Mouse (Mus musculus) liver (tissue): ENCODE data around the gene Actn4.
"Not testable (repeated sequence)": the region's sequence is repeated elsewhere in the genome, so short reads cannot be mapped to it uniquely, and the experiment has no call there.

ENCODE experiments used
- DNase-seq: peaks from one replicate; pipeline ENCODE4 v3.0.0-alpha.2; 2020; ENCODE audit warnings: mixed read lengths

The Actn4 gene

DNA sequence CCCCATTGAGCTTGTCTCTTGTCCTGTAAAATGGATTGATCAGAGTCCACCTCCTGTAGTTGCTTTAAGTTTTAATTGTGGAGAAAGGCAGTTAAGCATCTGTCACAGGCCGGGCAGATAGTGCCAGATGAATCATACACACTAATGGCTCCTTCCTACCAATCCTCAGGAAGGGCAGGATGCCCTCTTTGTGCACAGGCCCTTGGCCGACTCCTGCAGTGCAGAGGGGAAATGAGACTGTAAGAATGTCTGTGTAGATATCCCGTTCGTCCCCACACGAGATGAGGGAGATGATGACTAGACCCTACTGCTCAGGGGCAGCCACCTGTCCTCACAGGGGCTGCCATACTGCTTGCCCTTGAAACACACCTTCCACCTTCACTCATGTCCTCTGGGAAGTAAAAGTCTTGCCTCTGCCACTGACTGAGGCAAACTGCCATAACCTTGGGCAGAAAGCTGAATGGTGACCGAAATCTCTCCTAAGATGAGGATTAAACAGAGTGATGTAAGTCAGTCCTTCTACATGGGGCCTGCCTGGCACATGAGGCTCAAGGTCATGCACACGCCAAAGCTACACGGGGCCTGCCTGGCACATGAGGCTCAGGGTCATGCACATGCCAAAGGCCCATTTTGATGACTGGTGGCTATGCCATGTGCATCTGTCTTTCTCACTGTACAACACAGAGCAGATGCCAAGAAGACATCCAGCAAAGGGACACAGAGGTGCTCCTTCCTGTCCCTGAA is 40.2 kb downstream of the Actn4 start:
- no peak for DNase-seq

DNA sequence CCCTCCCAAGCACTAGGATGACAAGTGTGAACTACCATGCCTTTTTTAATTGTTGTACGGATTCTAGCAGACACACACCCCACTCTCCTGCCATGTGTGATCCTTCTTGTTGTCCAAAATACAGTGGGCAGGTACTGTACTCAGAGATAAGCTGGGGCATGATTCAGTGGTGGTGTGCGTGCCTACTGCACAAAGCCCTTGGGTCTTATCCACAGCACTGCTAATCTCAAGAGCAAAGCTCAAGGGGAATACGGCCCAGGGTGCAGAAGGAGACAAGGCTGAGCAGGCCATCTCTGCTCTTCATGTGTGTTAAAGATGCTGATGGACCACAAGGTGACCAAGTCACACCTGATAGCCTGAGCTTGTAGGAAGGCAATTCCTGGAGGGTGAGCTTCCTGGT is 41.0 kb downstream of the Actn4 start:
- no peak for DNase-seq

DNA sequence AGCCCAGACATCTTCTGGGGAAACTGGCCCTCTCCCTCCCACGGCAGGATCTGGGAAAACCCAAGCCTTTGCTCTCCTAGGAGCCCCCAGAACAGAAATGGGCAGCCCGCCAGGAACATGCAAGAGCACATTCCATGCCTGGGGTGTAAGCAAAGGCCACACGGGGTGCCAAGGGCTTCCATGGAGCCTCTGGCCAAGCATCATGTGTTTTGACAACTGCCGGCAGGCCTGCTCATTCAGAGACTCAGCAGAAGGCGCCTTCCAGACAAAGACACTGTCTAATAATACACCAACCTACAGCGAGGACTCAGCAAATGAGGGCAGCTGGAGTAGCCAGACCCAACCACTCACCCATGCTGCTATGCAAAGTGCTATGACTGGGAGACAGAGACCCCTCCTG is 42.3 kb downstream of the Actn4 start:
- DNase-seq, result peak; percentile 66

DNA sequence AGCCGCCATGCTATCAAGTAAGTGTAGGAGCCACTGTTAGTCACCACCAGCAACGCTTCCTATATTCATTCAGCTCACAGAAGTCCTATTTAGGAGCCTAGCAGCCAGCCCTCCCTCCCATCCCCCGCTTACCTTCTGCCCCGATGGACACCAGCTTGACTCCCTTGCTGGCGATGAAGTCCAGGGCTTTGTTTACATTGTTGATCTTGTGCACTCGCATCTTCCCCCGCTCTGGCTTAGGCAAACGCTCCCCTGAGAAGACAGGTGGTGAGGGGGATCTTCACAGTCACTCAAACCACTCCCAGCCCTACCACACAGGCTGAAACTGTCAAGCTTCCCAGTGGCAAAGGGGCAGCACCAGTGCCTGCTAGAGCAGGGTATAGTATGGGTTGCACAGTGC is 43.6 kb downstream of the Actn4 start:
- DNase-seq, result no peak

DNA sequence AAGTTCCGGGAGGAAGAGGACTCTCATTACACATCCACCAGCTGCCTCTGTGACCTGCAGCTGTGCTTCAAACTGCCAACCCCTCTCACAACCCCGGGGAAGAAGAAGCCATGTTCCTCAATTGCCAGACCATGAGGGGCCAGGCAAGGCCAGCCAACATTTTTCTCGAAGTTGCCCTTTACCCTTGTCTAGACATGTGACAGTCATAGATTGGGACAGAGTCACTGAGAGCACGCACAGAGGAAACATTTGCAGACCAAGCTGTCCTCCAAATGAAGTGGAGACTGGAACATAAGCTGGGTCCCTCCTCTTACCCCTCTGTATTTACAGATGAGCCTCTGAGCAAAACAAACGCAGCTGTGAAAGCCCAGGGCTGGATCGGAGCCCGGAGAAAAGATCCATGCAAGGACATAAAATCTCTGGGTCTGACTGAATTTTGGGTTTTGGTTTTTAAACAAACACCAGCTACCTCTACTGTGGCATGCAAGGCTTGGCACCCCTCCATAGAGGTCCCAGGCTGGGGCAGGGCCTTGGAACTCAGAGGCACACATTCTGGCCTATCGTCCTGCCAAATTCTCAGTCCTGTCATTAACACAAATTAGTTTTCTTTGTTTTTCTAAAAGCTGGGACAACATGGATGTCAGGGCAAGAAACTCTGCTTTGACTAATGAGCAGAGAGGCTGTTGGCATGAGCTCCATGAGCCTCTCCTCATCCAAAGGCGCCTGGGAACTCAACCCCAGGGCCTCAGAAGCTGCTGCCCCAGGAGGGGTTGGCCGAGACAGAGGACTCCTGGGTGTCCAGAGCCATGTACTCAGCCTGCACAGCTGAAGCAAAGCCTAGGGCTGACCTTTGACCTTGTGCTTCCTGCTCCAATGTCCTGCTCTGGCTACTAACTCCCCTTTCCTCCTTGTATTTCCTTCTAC is 44.4 kb downstream of the Actn4 start:
- DNase-seq, result no peak

DNA sequence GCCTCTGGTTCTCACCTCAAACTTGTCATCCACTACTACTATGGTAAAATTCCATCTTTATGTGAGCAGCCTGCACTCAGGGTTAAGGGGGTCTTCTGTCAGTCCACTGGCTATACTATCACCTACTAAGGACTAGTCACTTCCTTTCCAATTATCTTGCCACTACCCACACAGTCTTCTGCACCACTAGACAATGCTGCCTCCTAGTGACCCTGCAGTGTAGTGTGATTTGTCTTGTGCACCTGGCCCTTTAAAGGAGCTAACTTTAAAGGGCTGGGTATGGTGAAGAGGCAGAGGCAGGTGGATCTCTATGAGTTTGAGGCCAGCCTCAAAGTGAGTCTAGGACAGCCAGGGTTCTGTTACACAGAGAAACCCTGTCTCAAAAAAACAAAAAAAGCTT is 45.6 kb downstream of the Actn4 start:
- DNase-seq, result no peak

DNA sequence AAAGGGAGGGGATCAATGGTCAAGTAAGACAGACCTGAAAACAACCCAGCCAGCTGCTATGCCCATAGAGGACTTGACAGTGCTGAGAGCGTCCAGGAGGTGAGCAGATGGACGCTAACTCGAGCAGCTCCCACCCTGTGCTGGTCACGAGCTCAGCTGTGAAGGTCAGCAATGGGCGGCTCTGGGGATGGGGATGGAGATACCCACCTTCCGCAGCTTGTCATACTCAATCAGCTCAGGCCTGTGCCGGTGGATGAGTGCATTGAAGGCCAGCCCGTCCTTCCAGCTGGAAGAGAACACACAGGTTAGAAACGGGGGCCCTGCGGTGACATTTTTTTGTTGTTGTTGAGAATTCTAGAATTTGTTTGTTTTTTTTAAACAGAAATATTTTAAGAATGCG is 49.0 kb downstream of the Actn4 start:
- no peak for DNase-seq

DNA sequence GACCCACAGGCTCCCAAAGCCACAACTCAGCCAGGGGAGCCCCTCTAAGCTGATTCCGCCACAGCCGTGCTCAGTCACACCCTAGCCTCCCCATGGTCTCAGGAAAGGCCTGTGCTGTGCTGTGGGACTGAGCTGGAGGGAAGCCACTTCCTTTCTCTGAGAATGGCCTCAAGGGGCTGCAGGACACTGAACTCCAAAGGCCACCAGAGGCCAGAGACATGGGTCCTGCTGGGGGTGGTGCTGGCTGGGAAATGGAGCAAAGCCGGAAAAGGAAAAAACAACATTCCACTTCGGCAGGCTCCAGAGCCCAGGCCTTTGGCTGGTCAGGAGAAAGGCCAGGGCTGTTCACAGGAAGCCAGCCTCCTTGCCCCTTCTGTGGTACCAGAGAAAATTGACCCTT is 50.5 kb downstream of the Actn4 start:
- no peak for DNase-seq

DNA sequence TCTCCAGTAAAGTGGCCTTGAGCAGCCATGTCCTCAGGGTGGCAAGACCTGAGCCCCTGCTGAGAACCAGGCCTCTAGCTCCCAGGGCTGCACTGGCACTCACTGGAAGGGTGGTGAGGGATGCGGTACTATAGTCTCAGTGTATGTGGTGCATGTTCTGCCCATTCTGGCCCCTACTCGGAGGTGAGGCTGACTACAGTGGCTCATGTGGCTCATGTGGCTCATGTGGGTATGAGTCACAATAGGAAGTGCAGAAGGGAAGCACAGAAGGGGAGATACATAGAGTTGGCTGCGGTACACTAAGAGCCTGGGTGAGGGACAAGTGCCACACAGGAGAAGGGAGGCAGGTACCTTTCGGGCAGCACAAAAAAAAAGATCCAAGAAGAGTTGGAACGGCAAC is 54.9 kb downstream of the Actn4 start:
- no peak for DNase-seq

DNA sequence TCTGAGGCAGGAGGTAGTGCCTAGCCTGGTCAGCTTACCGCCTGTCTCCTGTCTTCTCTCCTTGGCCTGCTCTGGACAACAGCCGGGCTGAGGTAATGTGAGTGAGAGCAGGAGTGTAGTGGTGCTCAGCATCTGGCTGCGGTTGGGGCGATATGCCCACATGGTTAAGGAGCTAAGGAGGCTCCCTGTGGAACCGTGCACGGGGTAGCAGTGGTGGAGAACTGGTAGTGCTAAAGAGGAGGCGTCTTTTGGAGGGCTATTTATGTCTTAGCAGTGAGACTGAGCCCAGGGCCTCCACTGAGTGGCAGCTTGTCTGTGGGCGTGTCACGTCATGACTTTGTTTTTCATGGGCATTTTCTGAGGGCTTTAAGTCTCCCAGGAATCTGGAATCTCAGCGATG is 58.4 kb downstream of the Actn4 start:
- no peak for DNase-seq

DNA sequence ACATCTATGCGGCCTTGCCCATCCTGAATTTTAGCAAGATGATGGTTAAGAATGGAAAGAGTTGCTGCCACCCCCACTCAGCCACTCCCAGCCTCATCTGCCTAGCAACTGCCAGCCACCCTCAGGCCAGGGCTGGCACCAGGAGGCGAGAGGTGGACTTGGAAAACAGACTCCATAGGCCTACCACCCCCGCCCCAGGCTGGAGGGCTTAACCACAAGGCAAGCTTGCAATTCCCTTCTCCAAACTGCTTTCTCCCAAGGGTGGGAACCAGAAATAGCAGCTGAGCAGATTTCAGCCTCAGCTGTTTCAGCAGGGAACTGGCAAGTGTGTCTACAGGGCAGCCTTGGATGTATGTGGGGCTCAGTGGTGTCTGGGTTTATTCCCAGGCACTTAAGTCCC is 59.3 kb downstream of the Actn4 start:
- DNase-seq, result no peak

DNA sequence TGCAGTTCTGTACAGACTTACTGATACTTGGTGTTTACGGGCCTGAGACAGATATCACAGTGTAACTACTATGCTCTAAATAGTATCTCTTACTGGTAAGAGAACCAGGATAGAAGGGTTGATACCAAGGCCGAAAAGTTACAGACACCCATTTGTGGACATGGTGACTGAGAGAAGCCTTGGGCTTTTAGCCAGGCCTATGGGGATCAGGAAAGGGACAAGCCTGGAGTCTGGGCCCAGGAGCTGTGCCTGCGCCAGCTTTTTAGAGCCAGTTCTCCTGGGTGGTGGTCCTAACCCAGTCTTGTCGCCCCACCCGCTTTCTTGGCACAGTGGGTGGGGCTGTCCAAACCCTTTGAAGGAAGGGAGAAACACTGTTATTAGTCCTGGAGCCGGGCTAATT is 60.0 kb downstream of the Actn4 start:
- DNase-seq, result no peak

DNA sequence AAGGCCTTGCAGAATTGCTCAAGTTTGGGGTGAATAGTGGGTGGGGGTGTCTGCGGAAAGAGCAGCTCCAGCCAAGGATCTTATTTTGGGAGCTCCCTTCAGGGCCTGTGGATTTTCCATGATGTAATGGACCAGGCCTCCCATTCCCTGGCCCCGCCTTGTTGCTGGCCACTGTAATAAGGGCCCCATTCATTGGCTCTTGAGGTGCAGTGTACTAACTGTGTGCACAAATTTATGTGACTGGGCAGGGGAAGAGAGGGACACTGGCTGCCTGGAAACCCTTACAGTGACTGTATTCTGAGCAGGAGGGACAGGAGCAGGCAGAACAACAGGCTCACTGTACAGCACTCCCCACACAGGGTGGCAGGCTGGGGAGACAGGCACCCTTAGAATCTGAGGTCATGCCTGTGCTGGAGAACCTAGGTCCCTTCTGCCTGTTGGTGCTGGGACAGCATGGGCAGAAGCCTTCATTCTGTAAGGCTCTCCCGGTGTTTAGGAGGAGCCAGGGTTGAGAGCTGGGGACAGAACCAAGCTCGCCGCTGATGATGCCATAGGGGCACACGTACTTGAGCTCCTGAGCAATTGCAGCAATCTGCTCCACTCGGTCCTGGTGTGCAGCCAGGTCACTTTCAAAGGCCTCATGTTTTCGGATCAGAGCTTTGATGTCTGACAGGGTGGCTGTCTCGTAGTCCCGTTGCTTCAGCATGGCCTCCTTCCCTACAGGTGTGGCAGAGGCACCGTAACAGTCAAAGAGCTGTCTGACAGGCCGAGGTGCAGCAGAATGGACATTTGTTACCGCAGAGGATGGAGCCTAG is 60.6 kb downstream of the Actn4 start:
- DNase-seq, result no peak

DNA sequence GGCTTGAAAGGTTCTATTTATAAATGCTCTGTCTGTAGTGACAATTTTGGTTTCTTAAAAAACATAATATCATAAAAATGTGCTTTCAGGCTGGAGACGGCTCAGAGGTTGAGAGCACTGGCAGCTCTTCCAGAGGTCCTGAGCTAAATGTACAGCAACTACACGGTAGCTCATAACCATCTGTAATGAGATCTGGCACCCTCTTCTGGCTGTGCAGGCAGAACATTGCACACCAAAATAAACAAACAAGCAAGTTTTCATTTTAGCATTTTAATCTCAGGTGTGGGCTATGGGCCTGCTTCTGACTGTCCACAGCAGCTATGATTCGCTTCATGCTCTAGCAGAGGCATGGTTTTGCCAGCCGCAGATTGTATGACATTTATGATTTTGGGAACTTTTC is 62.2 kb downstream of the Actn4 start:
- DNase-seq, result no peak

DNA sequence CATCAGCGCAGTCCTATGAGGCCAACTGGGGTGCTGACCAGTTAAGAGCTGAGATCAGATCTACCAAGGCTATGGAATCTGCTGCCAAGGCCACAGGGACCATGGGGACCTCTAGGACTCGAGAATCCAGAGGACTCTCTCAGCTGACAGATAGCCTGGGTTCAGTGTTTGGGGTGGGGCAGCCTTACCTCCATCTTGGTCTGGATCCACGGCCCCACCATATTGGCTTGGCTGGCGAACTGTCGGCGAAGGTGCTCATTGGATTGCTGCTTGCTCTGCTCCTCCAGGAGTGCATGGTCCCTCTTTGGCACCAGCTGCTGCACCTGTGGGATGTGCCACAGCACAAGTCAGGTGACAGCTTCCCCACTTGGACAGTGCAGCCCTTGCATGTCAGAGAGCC is 64.5 kb downstream of the Actn4 start:
- no peak for DNase-seq

DNA sequence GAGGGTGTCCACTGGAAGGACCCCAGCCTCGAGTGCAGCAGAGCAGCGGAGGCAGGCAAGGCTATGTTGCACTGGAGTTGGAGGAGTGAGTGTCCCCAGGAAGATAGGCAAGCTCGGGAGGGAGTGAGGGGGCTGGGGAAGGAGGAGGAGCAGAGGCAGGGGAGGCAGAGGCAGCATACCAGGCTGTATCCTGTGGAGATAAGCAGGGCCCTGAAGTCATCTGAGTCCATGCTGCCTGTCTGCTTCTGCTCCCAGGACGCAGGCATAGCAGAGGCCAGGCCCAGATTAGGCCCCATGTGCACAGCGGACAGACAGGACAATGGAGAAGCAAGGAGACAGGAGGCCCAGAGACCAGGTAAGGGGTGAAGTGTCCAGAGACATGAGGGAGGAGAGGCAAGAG is 67.2 kb downstream of the Actn4 start:
- peak; percentile 41 for DNase-seq

DNA sequence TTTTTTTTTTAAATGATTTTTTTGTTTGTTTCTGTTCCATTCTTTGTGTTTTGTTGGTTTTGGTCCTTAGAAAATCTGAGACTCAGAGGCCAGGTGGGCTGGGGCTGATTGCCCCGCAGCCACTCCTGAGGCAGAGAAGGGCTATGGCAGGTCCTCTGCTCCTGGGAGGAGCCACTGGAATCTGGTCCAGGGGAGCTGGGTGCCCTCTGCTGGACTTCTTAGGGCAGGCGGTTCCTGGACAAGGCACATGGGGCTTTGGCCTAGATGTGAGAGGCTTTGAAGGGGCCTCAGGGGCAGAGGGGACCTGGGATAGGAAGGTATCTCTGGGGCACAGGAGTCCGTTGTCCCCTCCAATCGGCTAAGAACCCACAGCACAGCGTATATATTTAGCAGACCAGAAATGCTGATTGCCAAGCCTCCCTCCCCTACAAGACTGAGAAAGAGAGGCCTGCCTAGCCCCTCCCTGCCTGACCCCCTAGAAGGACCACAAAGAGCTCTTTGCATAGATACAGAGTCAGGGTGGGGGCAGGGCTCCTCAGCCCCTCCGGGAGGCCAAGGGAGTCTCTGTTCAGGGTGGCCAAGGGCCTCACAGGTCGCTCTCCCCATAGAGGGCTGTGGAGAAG is 68.4 kb downstream of the Actn4 start:
- DNase-seq, result peak; percentile 61

DNA sequence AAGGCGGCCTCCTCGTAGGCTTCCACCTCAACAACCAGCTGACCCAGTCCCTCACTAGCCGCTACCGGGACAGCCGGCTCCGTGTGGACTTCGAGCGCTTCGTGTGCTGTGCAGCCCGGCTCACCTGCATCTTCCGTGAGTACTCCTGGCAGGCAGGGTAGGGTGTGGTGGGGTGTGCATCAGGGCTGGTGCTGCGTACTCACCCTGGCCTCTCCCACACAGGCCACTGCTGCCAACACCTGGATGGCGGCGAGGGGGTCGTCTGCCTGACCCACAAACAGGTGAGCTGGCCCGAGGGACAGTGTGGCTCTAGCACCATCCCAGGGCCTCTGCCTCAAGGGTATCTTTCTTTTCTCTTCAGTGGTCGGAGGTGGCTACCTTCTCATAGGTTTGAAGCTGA is 69.5 kb downstream of the Actn4 start:
- DNase-seq, result no peak

DNA sequence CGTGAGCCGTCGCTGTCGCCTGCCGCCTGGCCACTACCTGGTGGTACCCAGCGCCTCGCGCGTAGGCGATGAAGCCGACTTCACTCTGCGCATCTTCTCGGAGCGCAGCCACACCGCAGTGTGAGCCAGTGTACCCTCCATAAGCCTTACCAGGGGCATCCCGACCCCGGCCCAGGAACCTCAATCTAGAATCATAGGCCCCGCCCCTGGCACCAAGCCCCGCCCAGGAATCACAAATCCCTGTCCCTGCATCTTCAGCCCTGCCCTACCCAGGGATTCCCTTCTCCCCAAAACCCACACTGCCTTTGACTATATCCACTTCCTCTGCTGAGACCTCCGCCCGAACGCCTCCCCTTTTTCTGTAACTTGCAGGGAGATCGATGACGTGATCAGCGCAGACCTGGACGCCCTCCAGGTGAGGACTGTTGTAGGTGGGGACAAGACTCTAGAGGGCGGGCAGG is 73.4 kb downstream of the Actn4 start:
- no peak for DNase-seq

DNA sequence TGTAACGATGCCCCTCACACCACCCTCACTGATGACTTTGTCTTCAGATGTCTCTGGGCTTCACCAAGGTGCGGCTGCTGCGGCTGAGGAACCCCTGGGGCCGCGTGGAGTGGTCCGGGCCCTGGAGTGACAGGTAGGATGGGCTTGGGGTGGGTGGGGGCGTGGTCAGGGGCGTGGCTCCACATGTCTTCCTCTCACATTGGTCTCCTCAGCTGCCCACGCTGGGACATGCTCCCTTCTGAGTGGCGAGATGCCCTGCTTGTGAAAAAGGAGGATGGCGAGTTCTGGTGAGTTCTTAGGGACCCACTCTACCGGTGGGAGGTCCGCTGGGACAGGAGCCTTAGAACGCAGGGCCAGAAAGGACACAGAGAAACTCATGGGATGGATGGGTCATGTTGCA is 75.7 kb downstream of the Actn4 start:
- peak; percentile 35 for DNase-seq

DNA sequence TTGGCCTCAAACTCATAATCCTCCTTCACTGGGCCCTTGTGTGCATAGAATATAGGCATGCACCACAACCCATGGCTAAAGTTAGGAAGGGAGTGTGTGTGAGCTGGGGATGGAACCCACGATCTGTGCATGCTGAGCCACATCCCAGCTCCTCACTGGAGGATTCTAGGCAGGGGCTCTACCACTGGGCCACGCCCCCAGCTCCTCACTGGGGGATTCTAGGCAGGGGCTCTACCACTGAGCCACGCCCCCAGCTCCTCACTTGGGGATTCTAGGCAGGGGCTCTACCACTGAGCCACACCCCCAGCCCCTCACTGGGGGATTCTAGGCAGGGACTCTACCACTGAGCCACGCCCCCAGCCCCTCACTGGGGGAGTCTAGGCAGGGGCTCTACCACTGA is 78.4 kb downstream of the Actn4 start:
- not testable (repeated sequence) for DNase-seq

DNA sequence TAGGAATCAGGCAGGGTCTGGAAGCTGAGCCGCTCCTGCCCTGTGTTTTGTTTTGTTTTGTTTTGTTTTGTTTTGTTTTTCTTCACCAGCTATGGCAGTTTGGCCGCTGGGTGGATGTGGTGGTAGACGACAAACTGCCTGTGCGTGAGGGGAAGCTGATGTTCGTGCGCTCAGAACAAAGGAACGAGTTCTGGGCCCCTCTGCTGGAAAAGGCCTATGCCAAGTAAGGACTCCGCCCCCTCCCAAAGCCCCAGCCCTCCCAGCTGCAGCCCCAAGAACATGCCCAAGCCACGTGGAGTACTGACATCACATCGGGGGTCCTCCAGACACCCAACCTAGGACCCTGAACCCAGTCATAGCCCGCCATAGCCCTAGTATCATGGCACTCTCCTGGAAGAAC is 79.1 kb downstream of the Actn4 start:
- no peak for DNase-seq

DNA sequence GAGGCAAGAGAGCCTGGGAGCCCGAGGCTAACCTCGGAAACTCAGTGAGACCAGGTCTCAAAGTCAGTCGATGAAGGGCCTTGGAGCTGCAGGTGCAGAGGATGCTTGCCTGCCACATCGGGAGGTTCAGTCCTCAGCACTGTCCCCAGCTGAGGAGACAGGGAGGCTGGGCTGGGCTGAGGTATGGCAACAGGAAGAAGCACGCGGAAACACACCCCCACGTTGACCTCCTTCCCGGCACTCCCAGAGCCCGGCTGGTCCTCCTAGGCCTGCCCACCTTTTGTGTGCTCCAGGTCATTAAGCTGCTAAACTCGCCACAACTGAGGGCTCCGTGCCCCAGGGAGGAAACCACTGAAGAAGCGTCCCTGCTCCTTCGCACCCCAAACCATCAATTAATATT is 80.9 kb downstream of the Actn4 start, which contains the start of gene Capn12:
Gene Capn12, plus strand, starts transcription at position 224 of the 400 bp plus-strand sequence.
- DNase-seq, result no peak
